Mouse (Mus musculus) testis, adult 2 months (tissue): ENCODE data around the gene Minos1.

Source experiments
- CTCF ChIP-seq: fragments of 200-500 bp; IDR thresholded peaks from 2 replicates; pipeline ENCODE4 v1.5.1; 2012; ENCODE audit warnings: low read depth, mild to moderate bottlenecking, inconsistent platforms, low read length, moderate library complexity; ENCODE audit not compliant: control insufficient read depth, insufficient read depth, insufficient replicate concordance
- POLR2A ChIP-seq: fragments of 200-500 bp; IDR thresholded peaks from 2 replicates; pipeline ENCODE4 v1.6.1; 2012; ENCODE audit warnings: low read depth, mild to moderate bottlenecking, inconsistent platforms, low read length, moderate library complexity; ENCODE audit not compliant: control insufficient read depth

GRCm38 (mm10) chr4:139057291-139057690 lies 73.6 kb downstream of the Minos1 start:
- TF ChIP-seq CTCF (no peak), POLR2A (no peak)
